Mouse (Mus musculus) liver, embryonic 12.5 days (tissue): ENCODE measurements around the gene Acsl3. TPM values are rescaled to one million over a fixed set of nuclear protein-coding genes. Genes with fewer than 3 reads are reported as not detected.

Experiments used
- polyA plus RNA-seq: library from polyadenylated mRNA; unstranded; fragments of >200 nt; fragmentation: Nextera tagmentation; extraction: Ambion mirVana; gene quantifications from 2 replicates; pipeline ENCODE4 v1.2.1, GENCODE M21; 2016

Acsl3 gene
- polyA plus RNA-seq, 1 experiment from 2014 or later, result 29.8 TPM

Other genes with a start within 250 kb of the Acsl3 start
- 159 and 160 TPM in 2 replicates for gene Farsb, start 168.9 kb upstream of the Acsl3 start, polyA plus RNA-seq
- not detected in 2 replicates for gene Mogat1, start 146.8 kb upstream of the Acsl3 start, polyA plus RNA-seq
- gene BC035947, start 145.7 kb upstream of the Acsl3 start, polyA plus RNA-seq, result not detected in 2 replicates
- 1.1 and 1.7 TPM in 2 replicates for gene Utp14b, start 213 bp downstream of the Acsl3 start, polyA plus RNA-seq
- gene Kcne4, start 158.9 kb downstream of the Acsl3 start, polyA plus RNA-seq, result 0.07 and 0.12 TPM in 2 replicates